Mouse (Mus musculus) cerebellum, adult 8-10 months (tissue): ENCODE measurements at regions not wholly inside any gene's neighbourhood (a gene's known extent, or its start where the extent isn't known, plus 50 kb on each side); places are given as distances from the start of the nearest gene placed in this dataset.

ENCODE experiments used
- DNase-seq: peaks from one replicate; pipeline ENCODE4 v3.0.0; 2022

- DNase-seq = peak; percentile 10
Observed at GRCm38 (mm10) chr8:88417307-88418095, 55.5 kb upstream of the Brd7 start.

- DNase-seq = no peak
Observed at GRCm38 (mm10) chr8:88423264-88423663, 61.3 kb upstream of the Brd7 start.

- DNase-seq = no peak
Observed at GRCm38 (mm10) chr8:88428560-88428959, 66.6 kb upstream of the Brd7 start.

DNA sequence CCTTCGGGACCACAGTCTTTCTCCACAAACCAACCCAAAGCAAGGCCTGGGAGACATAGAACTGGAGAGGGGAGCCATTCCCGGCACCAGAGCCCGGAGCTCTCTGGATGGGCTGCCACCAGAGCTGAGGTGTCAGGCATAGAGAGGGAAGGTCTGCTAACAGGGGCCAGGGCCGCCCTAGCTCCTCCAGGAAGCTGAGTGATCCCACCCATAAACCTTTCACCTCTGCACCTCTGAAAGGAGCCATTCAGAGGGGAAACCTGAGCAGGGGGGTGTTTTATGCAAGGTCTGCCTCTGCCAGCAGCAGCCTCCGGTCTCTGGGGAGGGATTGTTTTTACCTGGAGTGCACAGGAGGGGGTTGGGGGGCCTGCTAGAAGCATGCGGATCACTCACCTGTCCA, 69.4 kb upstream of the Brd7 start:
- no peak for DNase-seq

- DNase-seq = no peak
Observed at GRCm38 (mm10) chr8:88435686-88436085, 73.7 kb upstream of the Brd7 start.

DNA sequence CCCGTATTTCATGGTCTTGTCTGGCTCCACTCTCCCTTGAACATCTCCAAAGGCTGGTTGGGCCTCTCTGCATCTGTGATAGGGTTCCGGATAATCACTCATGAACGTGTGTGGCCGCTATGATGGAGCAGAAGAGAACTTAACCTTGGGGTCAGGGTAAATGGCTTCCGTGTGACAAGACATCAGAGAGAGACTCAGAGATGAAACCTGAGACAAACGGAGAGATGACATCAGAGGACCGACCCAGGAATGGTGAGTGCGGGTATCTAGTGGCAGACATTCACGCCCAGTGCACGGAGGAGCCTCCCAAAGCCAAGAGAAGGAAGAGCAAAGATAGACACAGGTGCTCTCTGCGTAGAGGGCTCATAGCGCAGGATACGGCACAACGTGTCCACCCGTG, 78.2 kb upstream of the Brd7 start:
- no peak for DNase-seq

DNA sequence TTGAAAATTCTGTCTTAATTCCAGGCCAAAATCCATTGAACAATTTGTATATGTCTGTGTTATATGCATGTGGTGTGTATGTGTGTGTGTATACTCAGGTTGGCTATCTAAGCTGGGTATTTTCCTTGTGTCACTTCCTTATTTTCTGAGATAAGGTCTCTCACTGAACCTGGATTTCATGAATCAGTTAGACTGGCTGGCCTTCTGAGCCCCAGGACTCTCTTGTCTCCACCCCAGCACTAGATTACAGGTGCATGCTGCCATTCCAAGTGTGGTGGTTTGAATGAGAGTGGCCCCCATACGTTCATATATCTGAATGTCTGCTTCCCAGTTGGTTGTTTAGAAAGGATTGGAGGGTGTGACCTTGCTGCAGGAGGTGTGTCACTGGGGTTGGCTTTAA, 77.8 kb upstream of the Nkd1 start:
- no peak for DNase-seq

DNA sequence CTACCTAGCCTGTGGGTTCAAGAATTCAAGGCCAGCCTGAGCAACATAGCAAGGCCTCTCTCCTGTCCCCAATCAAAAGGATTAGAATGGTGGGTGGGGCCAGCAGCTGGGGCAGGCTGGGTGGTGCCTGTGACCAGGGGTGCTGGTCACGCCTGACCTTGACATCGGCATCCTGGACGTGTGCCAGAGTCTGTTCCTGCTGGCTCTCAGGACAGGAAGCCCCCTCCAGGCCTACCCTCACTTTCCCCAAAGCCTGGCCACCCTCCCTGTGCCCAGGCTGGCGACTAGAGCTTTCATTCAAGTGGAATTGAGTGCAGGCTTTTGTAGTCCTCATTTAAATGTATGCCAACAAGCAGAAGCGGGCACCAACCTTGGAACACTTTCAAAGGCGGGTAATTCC, 73.7 kb upstream of the Nkd1 start:
- DNase-seq = no peak

- DNase-seq = no peak
Observed at GRCm38 (mm10) chr8:88447844-88448535, 73.2 kb upstream of the Nkd1 start.

DNA sequence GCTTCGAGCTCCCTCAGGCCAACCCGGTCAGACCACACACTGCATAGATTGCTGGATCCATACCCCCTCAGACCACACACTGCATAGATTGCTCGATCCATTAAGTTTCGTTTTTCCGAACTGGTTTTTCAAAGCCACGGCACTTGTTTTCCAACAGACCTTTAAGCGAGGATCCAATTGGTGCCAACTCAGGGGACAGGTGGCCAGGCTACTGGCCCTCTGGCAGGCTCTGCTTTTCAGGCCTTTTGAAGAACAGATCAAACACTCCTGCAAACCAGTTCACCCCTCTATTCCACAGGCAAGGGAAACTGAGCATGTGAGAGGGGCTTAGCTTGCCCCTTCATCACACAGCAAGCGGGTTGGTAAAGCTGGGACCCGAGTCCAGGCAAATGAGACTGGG, 72.2 kb upstream of the Nkd1 start:
- DNase-seq = no peak

GRCm38 (mm10) chr8:88449534-88449933, 71.6 kb upstream of the Nkd1 start:
- no peak for DNase-seq

DNA sequence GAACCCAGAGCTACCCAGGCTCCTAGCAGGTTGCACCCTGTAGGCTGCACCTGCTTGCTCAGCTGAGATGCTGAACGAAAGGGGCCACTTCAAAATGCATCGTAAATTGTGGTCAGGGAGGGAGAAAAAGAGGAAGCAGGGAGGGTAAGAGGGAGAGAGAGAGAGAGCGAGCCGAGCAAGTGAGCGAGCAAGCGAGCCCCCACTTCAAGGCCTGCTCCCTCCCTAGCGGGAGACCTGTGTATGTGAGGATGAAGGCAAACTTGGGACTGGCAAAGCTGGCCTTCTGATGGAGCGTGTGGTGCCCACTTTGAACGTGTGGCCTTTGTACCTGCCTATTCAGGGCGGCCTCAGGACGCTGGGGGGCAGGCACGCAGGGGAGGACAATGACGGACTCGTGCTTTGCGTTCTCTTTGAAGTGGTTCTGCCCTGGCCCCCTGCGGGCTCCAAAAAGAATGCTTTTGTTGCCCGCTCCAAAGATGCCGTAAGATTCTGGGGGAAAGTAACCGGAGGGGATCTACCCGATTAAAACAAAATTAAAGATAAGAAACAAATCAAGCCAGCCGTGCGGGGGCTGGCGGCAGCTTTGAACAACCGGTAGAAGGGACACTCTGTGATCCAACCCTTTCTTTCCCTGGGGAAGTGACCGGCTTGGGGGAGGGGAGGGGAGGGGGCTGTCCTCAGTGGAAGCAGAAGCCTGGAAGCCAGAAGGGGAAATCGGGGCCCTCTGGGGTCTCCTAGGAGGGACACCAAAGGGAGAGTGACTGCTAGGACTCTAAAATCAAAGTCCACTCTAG, 70.1 kb upstream of the Nkd1 start:
- DNase-seq = no peak

GRCm38 (mm10) chr8:88451658-88452500, 69.3 kb upstream of the Nkd1 start:
- no peak for DNase-seq

GRCm38 (mm10) chr8:88452501-88452847, 68.7 kb upstream of the Nkd1 start:
- peak; percentile 62 for DNase-seq

DNA sequence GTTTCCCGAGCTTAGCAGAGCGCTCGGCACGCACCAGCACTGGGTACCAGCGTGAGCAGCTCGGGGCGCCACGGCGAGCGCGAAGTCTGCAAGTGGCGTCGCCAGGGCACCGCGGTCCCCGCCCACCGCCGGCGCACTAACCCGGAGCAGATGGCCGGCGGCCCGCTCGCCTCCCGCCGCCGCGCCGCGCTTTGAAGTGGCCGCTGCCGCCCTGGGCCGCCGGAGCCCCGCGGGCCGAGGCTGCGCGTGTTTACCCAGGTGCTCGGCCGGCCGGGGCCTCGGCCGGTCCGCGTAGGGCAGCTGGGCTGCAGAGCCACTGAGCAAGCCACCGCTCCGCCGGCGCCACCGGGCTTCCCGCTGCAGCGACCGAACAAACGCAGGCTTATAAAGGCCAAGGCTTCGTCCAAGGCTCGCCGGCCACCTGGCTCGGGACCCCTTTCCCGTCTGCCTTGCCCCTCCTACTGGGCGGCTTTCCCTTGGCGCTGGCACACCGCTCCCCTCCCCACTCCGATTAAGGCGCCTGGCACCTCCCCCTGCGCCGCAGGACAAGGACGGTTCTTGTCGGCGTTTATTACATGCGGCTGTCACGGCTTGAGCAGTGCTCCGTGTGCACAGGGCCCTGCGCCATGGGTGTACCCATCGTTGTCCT, 67.0 kb upstream of the Nkd1 start:
- peak; percentile 73 for DNase-seq

DNA sequence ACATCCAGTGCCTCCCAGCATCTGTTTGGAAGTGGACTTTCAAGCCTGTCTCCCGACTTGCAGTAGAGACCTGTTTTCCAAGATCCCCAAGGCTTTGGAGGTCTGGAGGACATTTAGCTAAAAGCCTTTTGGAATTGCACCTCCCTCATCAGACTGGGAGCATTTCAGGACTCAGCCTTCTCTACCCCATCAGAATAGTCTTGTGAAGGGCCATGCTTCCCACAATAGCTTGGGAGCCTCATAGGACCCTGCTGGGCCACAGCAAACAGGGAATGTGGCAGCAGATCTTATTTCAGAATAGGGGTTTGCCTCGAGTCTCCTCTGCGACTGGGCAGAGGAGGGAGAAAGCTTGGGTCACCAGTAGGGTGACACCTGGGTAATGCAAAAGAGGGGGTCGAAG, 66.2 kb upstream of the Nkd1 start:
- DNase-seq = no peak

DNA sequence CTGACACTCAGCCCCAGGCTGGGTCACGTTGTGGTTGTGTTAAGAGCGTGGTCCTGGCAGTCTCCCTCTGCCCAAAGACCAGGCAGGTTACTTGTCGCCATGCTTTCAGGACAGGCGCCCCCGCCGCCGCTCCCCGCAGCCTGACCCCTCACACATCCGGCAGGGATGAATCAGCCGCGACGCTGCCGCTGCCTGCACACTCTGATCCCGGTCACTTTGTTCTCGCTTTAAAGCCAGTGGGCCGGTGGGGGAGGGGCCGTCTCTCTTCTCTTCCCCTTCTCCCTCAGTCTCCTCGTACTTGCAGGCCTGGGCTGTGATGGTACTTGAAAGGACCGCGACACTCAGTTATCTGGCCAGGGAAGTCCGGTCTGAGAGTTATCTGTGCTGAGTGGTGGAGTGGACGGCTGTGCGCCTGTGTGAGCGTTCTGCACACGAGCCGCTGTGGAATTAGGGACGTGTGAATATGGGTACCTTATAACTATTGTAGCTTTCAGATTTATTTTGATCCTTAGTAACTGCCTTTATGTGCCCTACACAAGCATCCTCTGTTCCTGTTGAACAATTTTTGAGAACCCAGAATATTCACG, 65.6 kb upstream of the Nkd1 start:
- no peak for DNase-seq

- no peak for DNase-seq
Observed at GRCm38 (mm10) chr8:88459197-88459596, 62.0 kb upstream of the Nkd1 start.

GRCm38 (mm10) chr8:88467756-88468155, 53.4 kb upstream of the Nkd1 start:
- DNase-seq = no peak

- no peak for DNase-seq
Observed at GRCm38 (mm10) chr8:88470931-88471455, 50.2 kb upstream of the Nkd1 start.
